Mouse (Mus musculus) heart, embryonic 14.5 days (tissue): ENCODE data around the gene Irs3. TPM values are rescaled to one million over a fixed set of nuclear protein-coding genes. Genes with fewer than 3 reads are reported as not detected.
A peak's percentile ranks its signal among the peaks of the same experiment; 100 is the strongest.

Experiments used
- ATAC-seq: fragments of 200-750 bp; cut with Nextera tagmentation; 2 replicates; pipeline ENCODE4 v1.8.0; 2017; ENCODE audit warnings: low read depth, moderate TSS enrichment; ENCODE audit not compliant: insufficient number of reproducible peaks, insufficient read depth, low FRiP score
- H3K27ac ChIP-seq, 2 experiments: fragments of 200-500 bp in 1 of 2; fragments of 300-500 bp in 1 of 2; sonication (generic) in 1 of 2; replicated peaks in 1 of 2; 2 replicates each; pipeline ENCODE4 v1.5.1; 2012 to 2014; ENCODE audit warnings: low read depth in 2 of 2, low read length in 2 of 2, control low read depth in 1 of 2, mild to moderate bottlenecking in 1 of 2, mixed read lengths in 1 of 2; ENCODE audit not compliant: control insufficient read depth in 1 of 2, insufficient read depth in 1 of 2
- H3K27me3 ChIP-seq: fragments of 300-500 bp; sonication (generic); 2 replicates; pipeline ENCODE4 v1.6.1; 2014; ENCODE audit warnings: mild to moderate bottlenecking, low read length, control low read depth; ENCODE audit not compliant: control insufficient read depth, insufficient read depth
- H3K36me3 ChIP-seq: fragments of 300-500 bp; sonication (generic); 2 replicates; pipeline ENCODE4 v1.6.1; 2014; ENCODE audit warnings: mild to moderate bottlenecking, control low read depth, low read length, mixed read lengths; ENCODE audit not compliant: control insufficient read depth, insufficient read depth
- H3K4me1 ChIP-seq, 2 experiments: fragments of 200-500 bp in 1 of 2; fragments of 300-500 bp in 1 of 2; sonication (generic) in 1 of 2; 2 replicates each; pipeline ENCODE4 v1.6.1; 2012 to 2014; ENCODE audit warnings: low read length in 2 of 2, control low read depth in 1 of 2, mixed read lengths in 1 of 2; ENCODE audit not compliant: control insufficient read depth in 2 of 2, insufficient read depth in 2 of 2
- H3K4me2 ChIP-seq: fragments of 300-500 bp; sonication (generic); 2 replicates; pipeline ENCODE4 v1.6.1; 2014; ENCODE audit warnings: mild to moderate bottlenecking, low read length
- H3K4me3 ChIP-seq, 2 experiments: fragments of 200-500 bp in 1 of 2; fragments of 300-500 bp in 1 of 2; sonication (generic) in 1 of 2; 2 replicates each; pipeline ENCODE4 v1.5.1; 2012 to 2014; ENCODE audit warnings: low read length in 2 of 2, mild to moderate bottlenecking in 2 of 2, control low read depth in 1 of 2, low read depth in 1 of 2, moderate library complexity in 1 of 2; ENCODE audit not compliant: control insufficient read depth in 1 of 2, insufficient read depth in 1 of 2
- H3K9ac ChIP-seq: fragments of 300-500 bp; sonication (generic); 2 replicates; pipeline ENCODE4 v1.6.1; 2014; ENCODE audit warnings: mild to moderate bottlenecking, low read length
- H3K9me3 ChIP-seq: fragments of 300-500 bp; sonication (generic); 2 replicates; pipeline ENCODE4 v1.6.1; 2016; ENCODE audit warnings: low read length, control low read depth; ENCODE audit not compliant: control insufficient read depth
- WGBS: fragments of 180-500 bp; shearing (Covaris S2); extraction: QIAGEN DNeasy Blood & Tissue Kit; methylation state at CpG from one replicate; pipeline ENCODE4 v1.1.7; 2014; 5-methylcytosine and 5-hydroxymethylcytosine counted together
- polyA plus RNA-seq: library from polyadenylated mRNA; unstranded; fragments of >200 nt; fragmentation: Nextera tagmentation; extraction: Ambion mirVana; gene quantifications from 2 replicates; pipeline ENCODE4 v1.2.1, GENCODE M21; 2014

Gene Irs3
- polyA plus RNA-seq, 1 experiment from 2014 or later: 0.11 TPM

GRCm38 (mm10) chr5:137631171-137631570 is 14.3 kb downstream of the Irs3 start:
- H3K27ac ChIP-seq: peak overlapping the region; percentile 65 to 70
- ATAC-seq: no peak
- no peaks in the 10 kb centered on the region for H3K9me3 ChIP-seq
- peak overlapping the region in 1 of 2 experiments; percentile 87; a peak in 1 of 4 replicates for H3K4me3 ChIP-seq
- H3K4me1 ChIP-seq: peaks cover 21 to 29% of the 10 kb centered on the region in 2 experiments
- H3K27me3 ChIP-seq: no peaks in the 10 kb centered on the region
- peak overlapping the region; percentile 95; the same call in 1 of the 2 replicates for H3K9ac ChIP-seq
- H3K36me3 ChIP-seq: peaks cover 39% of the 10 kb centered on the region
- H3K4me2 ChIP-seq: peak overlapping the region; percentile 96
- WGBS: 49% methylated on average over 9 of the region's 9 CpGs

- no peak for ATAC-seq
- Histone ChIP-seq H3K36me3 (peaks cover 34% of the 10 kb centered on the region), H3K27me3 (no peaks in the 10 kb centered on the region), H3K9me3 (no peaks in the 10 kb centered on the region), H3K4me3 (peak overlapping the region; percentile 87 to 89; a peak in 2 of 4 replicates), H3K4me2 (peak overlapping the region; percentile 96), H3K4me1 (peaks cover 21 to 29% of the 10 kb centered on the region in 2 experiments), H3K9ac (peak overlapping the region; percentile 95; the same call in 1 of the 2 replicates), H3K27ac (peak overlapping the region; percentile 65 to 70)
- WGBS: 45% methylated on average over 3 of the region's 3 CpGs
Measured at GRCm38 (mm10) chr5:137630602-137631001, 14.9 kb downstream of the Irs3 start.

- Histone ChIP-seq H3K4me1 (peaks cover 21 to 29% of the 10 kb centered on the region in 2 experiments), H3K4me2 (peak overlapping the region; percentile 96), H3K27ac (peak overlapping the region; percentile 19 to 70; a peak in 1 of 4 replicates), H3K4me3 (peak overlapping the region; percentile 87 to 89), H3K9me3 (no peaks in the 10 kb centered on the region), H3K36me3 (peaks cover 28% of the 10 kb centered on the region), H3K9ac (peak overlapping the region; percentile 95), H3K27me3 (no peaks in the 10 kb centered on the region)
- no peak for ATAC-seq
- WGBS: 19% methylated on average over 6 of the region's 6 CpGs
Measured at GRCm38 (mm10) chr5:137629906-137630545, 15.5 kb downstream of the Irs3 start.

GRCm38 (mm10) chr5:137629306-137629721 is 16.2 kb downstream of the Irs3 start:
- Histone ChIP-seq H3K9me3 (no peaks in the 10 kb centered on the region), H3K9ac (peak overlapping the region; percentile 95), H3K36me3 (peaks cover 23% of the 10 kb centered on the region), H3K4me2 (peak overlapping the region; percentile 96), H3K4me3 (peak overlapping the region; percentile 87 to 89), H3K4me1 (peaks cover 21 to 29% of the 10 kb centered on the region in 2 experiments), H3K27me3 (no peaks in the 10 kb centered on the region), H3K27ac (peak overlapping the region; percentile 89 to 95)
- ATAC-seq: peak; percentile 19
- WGBS: under 1% methylated on average over 20 of the region's 23 CpGs

- peaks cover 21 to 29% of the 10 kb centered on the region in 2 experiments for H3K4me1 ChIP-seq
- H3K27ac ChIP-seq: peak within 1 kb of the TSS; percentile 93 to 95
- H3K9me3 ChIP-seq: no peaks in the 10 kb centered on the region
- 1% methylated on average over 45 of the region's 46 CpGs for WGBS
- H3K27me3 ChIP-seq: no peaks in the 10 kb centered on the region
- peak within 1 kb of the TSS; percentile 96 for H3K4me2 ChIP-seq
- peaks cover 17% of the 10 kb centered on the region for H3K36me3 ChIP-seq
- H3K9ac ChIP-seq: peak within 1 kb of the TSS; percentile 95
- ATAC-seq: peak; percentile 96
- peak within 1 kb of the TSS; percentile 87 to 89 for H3K4me3 ChIP-seq
Measured at GRCm38 (mm10) chr5:137628498-137629305, 16.8 kb downstream of the Irs3 start, which contains the start of the genes Fbxo24, Lrch4 and Gm20605. Fbxo24 (minus strand) TSS chr5:137629002. Lrch4 (plus strand) TSS chr5:137629121. Gm20605 (plus strand) TSS chr5:137629175.

GRCm38 (mm10) chr5:137627991-137628390 is 17.5 kb downstream of the Irs3 start:
- H3K4me2 ChIP-seq: peak overlapping the region; percentile 65
- peak overlapping the region; percentile 64 to 93 for H3K27ac ChIP-seq
- WGBS: 3% methylated on average over 9 of the region's 9 CpGs
- H3K9me3 ChIP-seq: no peaks in the 10 kb centered on the region
- H3K27me3 ChIP-seq: no peaks in the 10 kb centered on the region
- ATAC-seq: no peak
- H3K36me3 ChIP-seq: peaks cover 10% of the 10 kb centered on the region; the same call in 1 of the 2 replicates
- H3K4me1 ChIP-seq: peaks cover 21 to 29% of the 10 kb centered on the region in 2 experiments
- peak overlapping the region; percentile 44 to 85 for H3K4me3 ChIP-seq
- peak overlapping the region; percentile 63 for H3K9ac ChIP-seq

- 81% methylated on average over 11 of the region's 11 CpGs for WGBS
Measured at GRCm38 (mm10) chr5:137623937-137624530, 21.5 kb downstream of the Irs3 start.

More at GRCm38 (mm10) chr5:137623937-137624530, 21.5 kb downstream of the Irs3 start:
- H3K9ac ChIP-seq: no peak overlapping the region
- no peak for ATAC-seq
- H3K27me3 ChIP-seq: no peaks in the 10 kb centered on the region
- H3K4me2 ChIP-seq: no peak overlapping the region
- H3K4me3 ChIP-seq: no peak overlapping the region
- H3K27ac ChIP-seq: no peak overlapping the region
- H3K9me3 ChIP-seq: no peaks in the 10 kb centered on the region
- no peaks in the 10 kb centered on the region for H3K36me3 ChIP-seq
- H3K4me1 ChIP-seq: peaks cover 0 to 4% of the 10 kb centered on the region in 2 experiments; a peak in 1 of 4 replicates
